In the genomic region with DNA sequence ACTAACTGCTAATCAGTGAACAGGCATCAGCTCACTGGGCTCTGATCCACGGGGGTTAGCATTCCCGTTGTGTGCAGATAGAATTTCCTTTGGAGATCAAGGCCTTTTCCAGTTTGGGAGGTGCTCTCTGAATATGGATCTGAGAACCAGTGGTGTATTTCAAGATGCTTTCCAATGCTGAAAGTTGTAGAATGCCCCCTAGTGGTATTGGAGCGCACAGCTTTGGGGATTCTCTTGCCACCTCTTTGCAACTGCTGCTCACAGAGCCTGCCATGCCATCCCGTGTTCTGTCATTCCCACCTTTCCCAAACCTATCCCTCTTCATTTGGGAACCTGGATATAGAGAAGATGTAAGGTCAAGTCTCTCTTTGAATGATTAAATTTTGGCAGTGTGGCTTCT, we compare ENCODE assay signal across 10 mouse cellular contexts.
DNase-seq lines count a peak whose midpoint lies in the region; ATAC-seq lines count a peak whose summit lies in the region.
"Had no signal": no experiment of that assay in that cellular context is flagged by ENCODE, and none has a peak within 500 bp of the region (broad histone marks: within the 10 kb centered on the region; RNA-seq: fewer than 3 reads in every experiment).

No protein-coding gene starts in this region.

- no peak overlapping the region for H3K4me3 ChIP-seq in hindbrain, embryonic 10.5 days
- no peak overlapping the region for H3K4me3 ChIP-seq in hindbrain, embryonic 14.5 days (replicated peaks; ENCODE audit: low read length)
- H3K4me3 ChIP-seq in midbrain, embryonic 13.5 days (replicated peaks), result no peak overlapping the region
- H3K4me3 ChIP-seq: liver, embryonic 13.5 days had no signal

- no peak overlapping the region for H3K27ac ChIP-seq in hindbrain, embryonic 10.5 days
- H3K27ac ChIP-seq in hindbrain, embryonic 14.5 days, result no peak overlapping the region
- H3K27ac ChIP-seq in midbrain, embryonic 13.5 days, result no peak overlapping the region
- H3K27ac ChIP-seq: liver, embryonic 13.5 days had no signal

- no peaks in the 10 kb centered on the region for H3K36me3 ChIP-seq in hindbrain, embryonic 10.5 days
- H3K36me3 ChIP-seq in hindbrain, embryonic 14.5 days (replicated peaks; ENCODE audit: control insufficient read depth, insufficient read depth), result no peaks in the 10 kb centered on the region
- no peaks in the 10 kb centered on the region for H3K36me3 ChIP-seq in splenic B cell, adult 2 months (ENCODE audit: control insufficient read depth, insufficient read depth, low read length, poor library complexity, severe bottlenecking)
- no peaks in the 10 kb centered on the region for H3K36me3 ChIP-seq in midbrain, embryonic 13.5 days
- H3K36me3 ChIP-seq: liver, embryonic 13.5 days had no signal

- ATAC-seq in hindbrain, embryonic 14.5 days (ENCODE audit: low FRiP score), result no peak
- ATAC-seq in midbrain, embryonic 13.5 days, result no peak

- no peaks in the 10 kb centered on the region for H3K9me3 ChIP-seq in hindbrain, embryonic 10.5 days
- no peaks in the 10 kb centered on the region for H3K9me3 ChIP-seq in hindbrain, embryonic 14.5 days (ENCODE audit: control insufficient read depth, low read length)
- no peaks in the 10 kb centered on the region for H3K9me3 ChIP-seq in midbrain, embryonic 13.5 days
- H3K9me3 ChIP-seq: liver, embryonic 13.5 days had no signal

- H3K27me3 ChIP-seq in hindbrain, embryonic 10.5 days (ENCODE audit: insufficient read depth, poor library complexity, severe bottlenecking), result peaks cover 68% of the 10 kb centered on the region
- H3K27me3 ChIP-seq in hindbrain, embryonic 14.5 days (ENCODE audit: control insufficient read depth, insufficient read depth, low read length), result peaks cover 3% of the 10 kb centered on the region; the same call in 1 of the 2 replicates
- no peaks in the 10 kb centered on the region for H3K27me3 ChIP-seq in splenic B cell, adult 2 months (ENCODE audit: control insufficient read depth, insufficient read depth, low read length, poor library complexity, severe bottlenecking)
- H3K27me3 ChIP-seq in midbrain, embryonic 13.5 days, result peaks cover 19% of the 10 kb centered on the region; the same call in 1 of the 2 replicates
- H3K27me3 ChIP-seq: liver, embryonic 13.5 days had no signal

- H3K4me1 ChIP-seq in hindbrain, embryonic 10.5 days (replicated peaks), result 0 out of 2 replicates have a peak, but pooled peaks cover 5% of the 10 kb centered on the region
- H3K4me1 ChIP-seq in hindbrain, embryonic 14.5 days (replicated peaks; ENCODE audit: control insufficient read depth, insufficient read depth, low read length), result no peaks in the 10 kb centered on the region
- H3K4me1 ChIP-seq in midbrain, embryonic 13.5 days (replicated peaks), result no peaks in the 10 kb centered on the region
- H3K4me1 ChIP-seq: liver, embryonic 13.5 days had no signal

- WGBS in hindbrain, embryonic 10.5 days, result 39% methylated on average over 4 of the region's 4 CpGs
- 45% methylated on average over 4 of the region's 4 CpGs for WGBS in hindbrain, embryonic 14.5 days
- WGBS in midbrain, embryonic 13.5 days, result 42% methylated on average over 4 of the region's 4 CpGs

- DNase-seq in hindbrain, embryonic 10.5 days (ENCODE audit: low spot score), result peak; percentile 27
- no peak for DNase-seq in hindbrain, embryonic 14.5 days (ENCODE audit: low spot score)
- peak; percentile 13 to 17 for DNase-seq in right cerebral cortex, adult 2 months (ENCODE audit: low spot score in 2 of 2)
- DNase-seq in right cerebral cortex, adult 18-20 months, result no peak
- DNase-seq in embryo, embryonic 10 days (ENCODE audit: low spot score), result peak; percentile 44
- peak; percentile 26 for DNase-seq in splenic B cell, adult 2 months (ENCODE audit: low read depth, low spot score)
- DNase-seq in gastrocnemius, postnatal 4 days (ENCODE audit: low spot score in 2 of 2), result no peak
- DNase-seq: liver, embryonic 13.5 days; right cerebral cortex, postnatal 4 days had no signal

- no peak overlapping the region for H3K9ac ChIP-seq in hindbrain, embryonic 14.5 days
- H3K9ac ChIP-seq in midbrain, embryonic 13.5 days (replicated peaks), result no peak overlapping the region
- H3K9ac ChIP-seq: liver, embryonic 13.5 days had no signal

- H3K4me2 ChIP-seq in hindbrain, embryonic 14.5 days (replicated peaks), result no peak overlapping the region
- no peak overlapping the region for H3K4me2 ChIP-seq in midbrain, embryonic 13.5 days (replicated peaks)
- H3K4me2 ChIP-seq: liver, embryonic 13.5 days had no signal

Comparison
In these comparisons a context has a peak if more than half of its experiments do, and no peak if none do; other contexts are left out.
1. DNase-seq: peak in hindbrain, embryonic 10.5 days (single experiment), right cerebral cortex, adult 2 months (2 of 2), embryo, embryonic 10 days (single experiment) and splenic B cell, adult 2 months (single experiment); none in hindbrain, embryonic 14.5 days (single experiment), right cerebral cortex, adult 18-20 months (single experiment) and gastrocnemius, postnatal 4 days (0 of 2).